Mouse (Mus musculus): ENCODE results near the gene Wdr6.
"Not testable (repeated sequence)": the region's sequence is repeated elsewhere in the genome, so short reads cannot be mapped to it uniquely, and the experiment has no call there.

The Wdr6 gene

DNA sequence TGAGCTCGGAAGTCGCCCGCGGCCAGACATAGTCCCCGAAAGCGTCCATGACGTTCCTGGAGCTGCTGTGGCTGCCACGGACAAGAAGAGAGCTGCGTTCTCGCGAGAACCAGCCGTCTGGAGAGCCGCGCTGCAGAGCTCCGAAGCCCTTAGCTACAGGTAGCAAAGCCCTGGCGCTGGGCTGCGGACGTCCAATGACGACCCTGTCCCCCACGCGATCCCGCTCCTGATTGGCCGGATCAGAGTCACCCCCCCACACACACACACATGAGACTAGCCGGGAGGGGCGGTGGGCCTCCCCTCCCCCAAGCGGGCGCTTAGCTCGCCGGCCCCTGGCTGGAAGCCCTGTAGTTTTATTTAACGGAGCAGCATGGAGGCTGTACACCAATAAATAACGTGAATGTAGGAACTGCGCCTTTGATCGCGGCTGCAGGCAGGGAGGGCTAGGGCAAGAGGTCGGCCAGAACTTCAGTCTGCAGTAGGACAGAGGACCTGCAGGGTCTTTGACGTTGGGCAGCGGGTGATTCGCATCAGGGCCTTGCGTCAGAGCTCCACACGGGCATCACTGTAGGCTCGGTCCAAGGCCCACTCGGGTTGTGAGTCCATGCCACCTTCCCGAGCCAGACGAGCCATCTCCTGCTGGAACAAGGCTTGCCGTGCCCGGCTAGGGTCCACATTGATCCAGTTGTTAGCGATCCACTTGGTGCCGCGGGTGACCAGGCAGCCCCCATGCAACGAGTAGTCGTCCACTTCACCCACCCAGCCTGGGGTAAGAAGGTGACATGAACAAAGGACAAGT lies at the start of gene Wdr6:
Gene Wdr6 (minus strand): TSS at position 195 of the 799 bp plus-strand sequence.
- DNase-seq = peak; percentile 96

DNA sequence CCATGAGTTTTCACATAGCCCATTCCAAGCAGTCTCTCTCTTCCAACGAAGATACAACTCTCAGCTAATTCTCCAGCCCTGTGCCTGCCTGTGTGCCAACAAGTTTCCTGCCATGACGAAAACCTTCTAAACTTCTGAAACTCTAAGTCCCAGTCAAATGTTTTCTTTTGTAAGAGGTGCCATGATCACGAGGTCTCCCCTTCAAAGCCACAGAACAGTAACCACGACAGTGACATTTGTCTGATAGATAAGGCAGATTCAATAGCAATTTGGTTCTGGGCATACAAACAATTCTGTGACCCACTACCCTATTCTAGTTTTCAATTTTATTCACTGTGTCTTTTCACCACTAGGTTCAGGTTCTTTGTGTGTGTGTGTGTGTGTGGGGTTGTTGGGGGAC lies 49.6 kb upstream of the Wdr6 start:
- no peak for DNase-seq

DNA sequence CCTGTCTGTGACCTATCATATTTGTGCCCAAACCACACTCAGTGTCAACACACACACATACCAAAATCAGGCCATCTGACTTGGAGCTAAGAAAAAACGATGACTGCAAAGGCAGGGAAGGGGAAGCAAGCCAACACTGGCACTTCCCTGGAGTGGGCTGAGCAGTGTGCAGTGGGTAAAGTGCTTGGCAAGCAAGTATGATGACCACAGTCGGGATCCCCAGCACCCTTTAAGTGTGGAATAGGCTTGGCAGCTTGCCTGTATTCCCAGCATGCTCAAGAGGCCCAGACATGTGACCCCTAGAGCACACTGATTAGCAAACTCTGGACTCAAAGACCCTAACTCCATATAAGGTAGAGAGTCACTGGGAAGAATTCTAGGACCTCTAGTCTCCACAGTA lies 48.0 kb upstream of the Wdr6 start:
- DNase-seq = no peak

DNA sequence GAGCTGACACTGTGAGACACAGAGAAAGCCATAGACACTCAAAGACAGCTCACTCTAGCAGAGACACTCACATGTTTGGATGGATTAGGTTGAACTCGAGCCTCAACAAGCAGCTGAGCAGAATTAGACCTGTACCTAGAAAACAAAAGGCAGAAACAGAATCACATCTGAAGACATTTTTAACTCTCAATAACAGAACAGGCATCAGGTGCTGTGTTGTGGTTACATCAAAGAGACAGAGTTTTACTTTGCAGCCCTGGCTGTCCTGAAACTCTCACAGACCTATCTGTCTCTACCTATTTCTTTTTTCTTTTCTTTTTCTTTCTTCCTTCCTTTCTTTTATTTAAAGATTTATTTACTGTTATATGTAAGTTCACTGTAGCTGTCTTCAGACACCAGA lies 38.8 kb upstream of the Wdr6 start:
- no peak for DNase-seq

- no peak for DNase-seq
Measured at GRCm38 (mm10) chr9:108611488-108611887, 32.9 kb upstream of the Wdr6 start.

GRCm38 (mm10) chr9:108608889-108609288 lies 30.4 kb upstream of the Wdr6 start:
- no peak for DNase-seq

DNA sequence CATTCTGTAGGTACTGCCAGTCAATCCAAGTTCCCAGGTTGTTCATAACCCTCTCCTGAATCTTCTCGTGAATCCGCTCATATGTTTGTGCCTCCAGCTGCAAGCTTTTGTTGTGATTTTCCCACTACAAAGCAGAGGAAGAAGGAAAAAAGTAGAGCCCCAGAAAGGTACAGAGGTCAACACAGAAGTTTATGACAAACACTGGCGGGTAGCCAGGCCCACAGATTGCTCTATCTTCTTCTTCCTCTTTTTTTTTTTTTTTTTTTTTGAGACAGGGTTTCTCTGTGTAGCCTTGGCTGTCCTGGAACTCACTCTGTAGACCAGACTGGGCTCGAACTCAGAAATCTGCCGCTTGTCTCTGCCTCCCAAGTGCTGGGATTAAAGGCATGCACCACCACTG lies 29.4 kb upstream of the Wdr6 start:
- not testable (repeated sequence) for DNase-seq

DNA sequence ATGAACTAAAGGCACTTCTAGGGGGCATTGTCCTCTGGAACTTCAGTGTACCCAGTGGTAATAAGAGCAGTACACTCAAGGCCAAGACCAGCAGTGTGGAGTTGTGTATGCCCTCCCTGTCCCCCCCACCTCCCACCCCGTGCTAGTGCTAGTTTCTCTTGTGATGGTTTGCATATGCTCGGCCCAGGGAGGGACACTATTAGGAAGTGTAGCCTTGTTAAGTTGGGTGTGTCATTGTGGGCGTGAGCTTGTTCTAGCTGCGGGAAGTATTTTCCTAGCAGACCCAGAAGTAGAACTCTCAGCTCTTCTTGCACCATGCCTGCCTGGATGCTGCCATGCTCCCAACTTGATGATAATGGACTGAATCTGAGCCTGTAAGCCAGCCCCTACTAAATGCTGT lies 23.4 kb upstream of the Wdr6 start:
- DNase-seq = no peak

- no peak for DNase-seq
Measured at GRCm38 (mm10) chr9:108600011-108600410, 21.5 kb upstream of the Wdr6 start.

GRCm38 (mm10) chr9:108599021-108599566 lies 20.6 kb upstream of the Wdr6 start:
- DNase-seq = no peak

GRCm38 (mm10) chr9:108596998-108597764 lies 18.6 kb upstream of the Wdr6 start, which contains the start of gene P4htm:
Gene P4htm (minus strand): TSS chr9:108597667.
- peak; percentile 85 for DNase-seq

DNA sequence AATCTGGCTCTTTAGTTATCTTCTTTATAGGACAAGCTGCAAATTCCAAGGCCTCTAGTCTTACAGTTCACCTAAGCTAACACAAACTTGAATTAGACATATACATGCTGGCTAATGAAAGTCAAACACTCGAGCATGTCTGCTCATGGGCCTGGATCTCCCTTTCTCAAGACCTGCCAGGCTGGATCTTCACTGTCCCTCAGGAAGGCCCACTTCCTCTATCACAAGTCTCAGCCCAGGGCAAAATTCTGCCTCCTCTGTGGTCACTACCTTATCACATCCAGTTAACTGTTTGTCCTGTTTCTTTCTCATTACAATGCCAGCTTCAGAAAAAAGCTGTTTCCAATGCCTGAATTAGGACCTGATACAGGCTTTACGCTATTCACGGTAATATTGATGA lies 15.8 kb upstream of the Wdr6 start:
- no peak for DNase-seq

- DNase-seq = peak; percentile 61
Measured at GRCm38 (mm10) chr9:108591462-108591861, 12.9 kb upstream of the Wdr6 start.

DNA sequence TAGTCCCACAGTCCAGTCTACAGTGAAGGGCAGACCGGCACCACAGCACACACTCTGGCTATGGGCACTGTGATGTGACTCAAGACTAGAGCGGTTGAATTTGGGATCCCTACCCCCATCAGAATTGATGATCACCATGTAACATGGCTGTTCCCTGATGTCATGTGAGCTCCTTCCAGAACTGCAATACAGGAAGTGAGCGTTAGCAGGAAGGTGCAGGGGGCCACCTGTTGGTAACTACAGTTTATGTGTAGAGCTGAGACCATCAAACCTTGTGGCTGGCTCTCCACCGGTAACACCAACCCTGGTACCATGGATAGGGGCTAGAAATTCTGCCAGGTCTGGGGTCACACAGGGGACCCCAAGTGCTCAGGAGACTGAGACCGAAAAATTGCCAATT lies 10.7 kb upstream of the Wdr6 start:
- DNase-seq = no peak

DNA sequence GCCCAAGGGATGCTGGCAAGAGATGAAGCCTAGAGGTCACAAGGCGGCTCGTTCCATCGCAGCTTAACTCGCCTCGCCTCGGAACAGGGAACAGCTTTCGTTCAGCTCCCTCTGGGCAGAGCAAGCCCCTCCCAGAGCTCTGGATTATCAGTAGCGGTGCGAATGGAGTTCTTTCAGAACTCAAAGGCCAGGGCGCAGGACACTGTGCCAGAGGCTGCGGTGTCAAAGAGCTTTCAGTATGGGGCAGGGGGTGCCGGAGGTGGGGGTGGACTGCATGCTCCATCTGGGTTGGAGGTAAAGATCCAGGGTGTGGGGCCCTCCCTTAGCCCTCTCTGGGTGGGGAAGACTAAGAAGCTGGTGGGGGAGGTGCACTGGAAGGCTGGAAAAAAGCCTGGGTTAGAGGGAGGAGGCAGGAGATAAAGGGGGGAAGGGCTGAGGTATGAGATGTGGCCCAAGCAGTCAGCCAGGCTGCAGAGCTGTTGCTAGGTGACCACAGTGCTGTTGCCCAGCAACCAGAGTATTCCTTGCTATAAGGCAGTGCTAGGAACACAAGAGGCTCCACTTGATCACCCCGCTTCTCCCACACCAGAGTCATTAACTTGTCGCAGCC lies 9.1 kb upstream of the Wdr6 start:
- DNase-seq = peak; percentile 78

DNA sequence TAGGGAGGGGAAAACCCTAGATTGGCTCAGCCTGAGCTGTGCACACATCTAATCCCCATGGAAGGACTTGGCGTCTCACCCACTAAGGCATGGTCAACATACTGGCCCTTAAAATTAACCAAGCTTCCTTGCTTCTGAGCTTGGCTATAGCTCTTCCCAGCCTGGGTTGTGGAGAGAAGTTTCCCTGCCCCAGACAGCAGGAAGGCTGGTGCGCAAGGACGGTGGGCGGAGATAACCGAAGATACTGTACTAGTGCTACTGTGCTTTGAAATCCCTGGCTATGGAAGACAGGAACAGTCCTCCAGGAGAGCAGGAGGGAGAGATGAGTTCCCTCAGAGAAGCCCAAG lies 778 bp upstream of the Wdr6 start:
- DNase-seq = no peak

GRCm38 (mm10) chr9:108577934-108578544 lies 500 bp downstream of the Wdr6 start:
- DNase-seq = peak; percentile 79

DNA sequence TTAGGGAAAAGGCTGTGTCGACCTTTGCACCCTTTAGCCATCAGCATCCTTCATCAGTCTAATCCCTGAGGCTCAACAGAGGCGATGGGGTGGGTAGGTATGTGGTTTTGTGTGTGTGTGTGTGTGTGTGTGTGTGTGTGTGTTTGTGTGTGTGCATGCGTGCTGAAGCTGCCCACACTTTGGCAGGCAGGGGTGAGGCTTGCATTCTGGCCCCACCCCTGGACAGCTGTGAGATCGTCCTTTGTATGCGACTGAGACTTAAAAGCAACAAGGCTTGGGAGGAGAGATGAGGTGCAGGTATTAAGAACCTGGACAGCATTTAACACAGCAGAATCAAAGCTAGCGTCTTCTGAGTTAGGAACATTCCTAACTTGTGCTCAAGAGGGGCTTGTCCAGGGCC lies 1.5 kb downstream of the Wdr6 start:
- DNase-seq = peak; percentile 29

GRCm38 (mm10) chr9:108575321-108576297 lies 2.9 kb downstream of the Wdr6 start:
- DNase-seq = no peak

GRCm38 (mm10) chr9:108574921-108575320 lies 3.6 kb downstream of the Wdr6 start:
- no peak for DNase-seq

- peak; percentile 67 for DNase-seq
Measured at GRCm38 (mm10) chr9:108573774-108574690, 4.5 kb downstream of the Wdr6 start.
